Mouse (Mus musculus): ENCODE results near the gene Gm43191. TPM values are rescaled to one million over a fixed set of nuclear protein-coding genes. Genes with fewer than 3 reads are reported as not detected.

The Gm43191 gene
- polyA plus RNA-seq, 1 experiment from 2014 or later: not detected

- Histone ChIP-seq H3K9ac (ENCODE audit: low read length) (no peak overlapping the region), H3K4me2 (replicated peaks; ENCODE audit: low read depth) (no peak overlapping the region), H3K27ac (replicated peaks) (no peak overlapping the region), H3K9me3 (ENCODE audit: control insufficient read depth, low read length) (no peaks in the 10 kb centered on the region), H3K4me1 (replicated peaks; ENCODE audit: control insufficient read depth, insufficient read depth) (no peaks in the 10 kb centered on the region), H3K4me3 (ENCODE audit: low read depth, low read length) (no peak overlapping the region), H3K36me3 (ENCODE audit: control insufficient read depth, insufficient read depth, low read length) (no peaks in the 10 kb centered on the region), H3K27me3 (ENCODE audit: control insufficient read depth, insufficient read depth, low read length) (no peaks in the 10 kb centered on the region)
- no peak for DNase-seq (ENCODE audit: low spot score)
- TF ChIP-seq CTCF (IDR thresholded peaks at IDR 0.05; ENCODE audit: low read depth): no peak
- TF ChIP-seq EP300 (optimal IDR thresholded peaks at IDR 0.05): no peak
- WGBS: 63% methylated on average over 3 of the region's 3 CpGs
- ATAC-seq (ENCODE audit: low FRiP score, low TSS enrichment): no peak
These were observed 37.9 kb upstream of the Gm43191 start for GRCm38 (mm10) chr3:116718951-116719350.

- Histone ChIP-seq H3K27me3 (ENCODE audit: control insufficient read depth, insufficient read depth, low read length) (no peaks in the 10 kb centered on the region), H3K36me3 (ENCODE audit: control insufficient read depth, insufficient read depth, low read length) (no peaks in the 10 kb centered on the region), H3K4me1 (replicated peaks; ENCODE audit: control insufficient read depth, insufficient read depth) (peaks cover 3% of the 10 kb centered on the region; the same call in 1 of the 2 replicates), H3K9ac (ENCODE audit: low read length) (peak overlapping the region; percentile 98), H3K4me2 (replicated peaks; ENCODE audit: low read depth) (peak overlapping the region; percentile 84), H3K4me3 (ENCODE audit: low read depth, low read length) (peak overlapping the region; percentile 96), H3K27ac (replicated peaks) (no peak overlapping the region; the same call in 1 of the 2 replicates), H3K9me3 (ENCODE audit: control insufficient read depth, low read length) (no peaks in the 10 kb centered on the region)
- no peak for TF ChIP-seq EP300 (optimal IDR thresholded peaks at IDR 0.05)
- no peak for TF ChIP-seq CTCF (IDR thresholded peaks at IDR 0.05; ENCODE audit: low read depth)
- WGBS: 18% methylated on average over 5 of the region's 5 CpGs
- DNase-seq (ENCODE audit: low spot score) (no peak), ATAC-seq (ENCODE audit: low FRiP score, low TSS enrichment) (no peak)
These were observed 32.0 kb upstream of the Gm43191 start for GRCm38 (mm10) chr3:116713031-116713430.

GRCm38 (mm10) chr3:116712436-116712881 is 31.4 kb upstream of the Gm43191 start, which contains the start of gene Slc35a3:
Gene Slc35a3, minus strand, starts transcription at chr3:116712831.
- ATAC-seq (ENCODE audit: low FRiP score, low TSS enrichment) (peak; percentile 36), DNase-seq (ENCODE audit: low spot score) (no peak)
- TF ChIP-seq EP300 (optimal IDR thresholded peaks at IDR 0.05): no peak
- TF ChIP-seq CTCF (IDR thresholded peaks at IDR 0.05; ENCODE audit: low read depth): no peak
- Histone ChIP-seq H3K27ac (replicated peaks) (peak within 1 kb of the TSS; percentile 96), H3K4me3 (ENCODE audit: low read depth, low read length) (peak within 1 kb of the TSS; percentile 96), H3K27me3 (ENCODE audit: control insufficient read depth, insufficient read depth, low read length) (no peaks in the 10 kb centered on the region), H3K4me1 (replicated peaks; ENCODE audit: control insufficient read depth, insufficient read depth) (peaks cover 3% of the 10 kb centered on the region; the same call in 1 of the 2 replicates), H3K9ac (ENCODE audit: low read length) (peak within 1 kb of the TSS; percentile 98), H3K4me2 (replicated peaks; ENCODE audit: low read depth) (peak within 1 kb of the TSS; percentile 84), H3K9me3 (ENCODE audit: control insufficient read depth, low read length) (no peaks in the 10 kb centered on the region), H3K36me3 (ENCODE audit: control insufficient read depth, insufficient read depth, low read length) (no peaks in the 10 kb centered on the region)
- under 1% methylated on average over 8 of the region's 8 CpGs for WGBS

GRCm38 (mm10) chr3:116711624-116712435 is 30.8 kb upstream of the Gm43191 start:
- DNase-seq (ENCODE audit: low spot score): peak; percentile 82
- Histone ChIP-seq H3K9me3 (ENCODE audit: control insufficient read depth, low read length) (no peaks in the 10 kb centered on the region), H3K27ac (replicated peaks) (peak overlapping the region; percentile 96), H3K9ac (ENCODE audit: low read length) (peak overlapping the region; percentile 98), H3K4me3 (ENCODE audit: low read depth, low read length) (peak overlapping the region; percentile 96), H3K4me1 (replicated peaks; ENCODE audit: control insufficient read depth, insufficient read depth) (peaks cover 3% of the 10 kb centered on the region; the same call in 1 of the 2 replicates), H3K4me2 (replicated peaks; ENCODE audit: low read depth) (peak overlapping the region; percentile 84), H3K27me3 (ENCODE audit: control insufficient read depth, insufficient read depth, low read length) (no peaks in the 10 kb centered on the region), H3K36me3 (ENCODE audit: control insufficient read depth, insufficient read depth, low read length) (no peaks in the 10 kb centered on the region)
- TF ChIP-seq CTCF (IDR thresholded peaks at IDR 0.05; ENCODE audit: low read depth): no peak
- TF ChIP-seq EP300 (optimal IDR thresholded peaks at IDR 0.05): no peak
- under 1% methylated on average over 69 of the region's 85 CpGs for WGBS
- ATAC-seq (ENCODE audit: low FRiP score, low TSS enrichment): peak; percentile 95

GRCm38 (mm10) chr3:116710941-116711340 is 29.9 kb upstream of the Gm43191 start:
- 34% methylated on average over 9 of the region's 9 CpGs for WGBS
- H3K27ac ChIP-seq (replicated peaks): 0 out of 2 replicates have a peak overlapping the region, but pooled peaks have one; percentile 35
- H3K36me3 ChIP-seq (ENCODE audit: control insufficient read depth, insufficient read depth, low read length): no peaks in the 10 kb centered on the region
- ATAC-seq (ENCODE audit: low FRiP score, low TSS enrichment) (no peak), DNase-seq (ENCODE audit: low spot score) (no peak)
- H3K4me3 ChIP-seq (ENCODE audit: low read depth, low read length): peak overlapping the region; percentile 96
- no peak for TF ChIP-seq EP300 (optimal IDR thresholded peaks at IDR 0.05)
- no peak for TF ChIP-seq CTCF (IDR thresholded peaks at IDR 0.05; ENCODE audit: low read depth)
- peak overlapping the region; percentile 98 for H3K9ac ChIP-seq (ENCODE audit: low read length)
- H3K27me3 ChIP-seq (ENCODE audit: control insufficient read depth, insufficient read depth, low read length): no peaks in the 10 kb centered on the region
- peak overlapping the region; percentile 84 for H3K4me2 ChIP-seq (replicated peaks; ENCODE audit: low read depth)
- no peaks in the 10 kb centered on the region for H3K9me3 ChIP-seq (ENCODE audit: control insufficient read depth, low read length)
- H3K4me1 ChIP-seq (replicated peaks; ENCODE audit: control insufficient read depth, insufficient read depth): peaks cover 3% of the 10 kb centered on the region; the same call in 1 of the 2 replicates

All from stomach, postnatal 0 days (tissue).